Mouse (Mus musculus) kidney, embryonic 16.5 days (tissue): ENCODE measurements around the gene Ipmk. TPM values are rescaled to one million over a fixed set of nuclear protein-coding genes. Genes with fewer than 3 reads are reported as not detected.

ENCODE experiments used
- ATAC-seq: fragments of 200-750 bp; cut with Nextera tagmentation; 2 replicates; pipeline ENCODE4 v1.8.0; 2017; ENCODE audit warnings: moderate TSS enrichment; ENCODE audit not compliant: low FRiP score, low TSS enrichment
- H3K27ac ChIP-seq: fragments of 300-500 bp; sonication (generic); 2 replicates; pipeline ENCODE4 v1.5.1; 2014; ENCODE audit warnings: low read length
- H3K27me3 ChIP-seq: fragments of 300-500 bp; sonication (generic); 2 replicates; pipeline ENCODE4 v1.6.1; 2014; ENCODE audit warnings: low read length, control low read depth, mixed read lengths; ENCODE audit not compliant: insufficient read depth
- H3K36me3 ChIP-seq: fragments of 300-500 bp; sonication (generic); 2 replicates; pipeline ENCODE4 v1.6.1; 2014; ENCODE audit warnings: low read length, control low read depth, mixed read lengths; ENCODE audit not compliant: insufficient read depth
- H3K4me1 ChIP-seq: fragments of 300-500 bp; sonication (generic); 2 replicates; pipeline ENCODE4 v1.6.1; 2014; ENCODE audit warnings: low read length, control low read depth, mixed read lengths; ENCODE audit not compliant: insufficient read depth
- H3K4me2 ChIP-seq: fragments of 300-500 bp; sonication (generic); replicated peaks from 2 replicates; pipeline ENCODE4 v1.6.1; 2014; ENCODE audit warnings: low read depth, low read length
- H3K4me3 ChIP-seq: fragments of 300-500 bp; sonication (generic); 2 replicates; pipeline ENCODE4 v1.5.1; 2014; ENCODE audit warnings: mild to moderate bottlenecking, low read length
- H3K9ac ChIP-seq: fragments of 300-500 bp; sonication (generic); replicated peaks from 2 replicates; pipeline ENCODE4 v1.6.1; 2014; ENCODE audit warnings: low read length
- H3K9me3 ChIP-seq: fragments of 300-500 bp; sonication (generic); 2 replicates; pipeline ENCODE4 v1.6.1; 2016; ENCODE audit warnings: low read length, control low read depth
- WGBS: fragments of 180-500 bp; shearing (Covaris S2); extraction: QIAGEN DNeasy Blood & Tissue Kit; methylation state at CpG from one replicate; pipeline ENCODE4 v1.1.7; 2014; 5-methylcytosine and 5-hydroxymethylcytosine counted together
- polyA plus RNA-seq: library from polyadenylated mRNA; unstranded; fragments of >200 nt; fragmentation: Nextera tagmentation; extraction: Ambion mirVana; gene quantifications from 2 replicates; pipeline ENCODE4 v1.2.1, GENCODE M21; 2015

The Ipmk gene
- polyA plus RNA-seq, 1 experiment from 2014 or later = 15.6 TPM

DNA sequence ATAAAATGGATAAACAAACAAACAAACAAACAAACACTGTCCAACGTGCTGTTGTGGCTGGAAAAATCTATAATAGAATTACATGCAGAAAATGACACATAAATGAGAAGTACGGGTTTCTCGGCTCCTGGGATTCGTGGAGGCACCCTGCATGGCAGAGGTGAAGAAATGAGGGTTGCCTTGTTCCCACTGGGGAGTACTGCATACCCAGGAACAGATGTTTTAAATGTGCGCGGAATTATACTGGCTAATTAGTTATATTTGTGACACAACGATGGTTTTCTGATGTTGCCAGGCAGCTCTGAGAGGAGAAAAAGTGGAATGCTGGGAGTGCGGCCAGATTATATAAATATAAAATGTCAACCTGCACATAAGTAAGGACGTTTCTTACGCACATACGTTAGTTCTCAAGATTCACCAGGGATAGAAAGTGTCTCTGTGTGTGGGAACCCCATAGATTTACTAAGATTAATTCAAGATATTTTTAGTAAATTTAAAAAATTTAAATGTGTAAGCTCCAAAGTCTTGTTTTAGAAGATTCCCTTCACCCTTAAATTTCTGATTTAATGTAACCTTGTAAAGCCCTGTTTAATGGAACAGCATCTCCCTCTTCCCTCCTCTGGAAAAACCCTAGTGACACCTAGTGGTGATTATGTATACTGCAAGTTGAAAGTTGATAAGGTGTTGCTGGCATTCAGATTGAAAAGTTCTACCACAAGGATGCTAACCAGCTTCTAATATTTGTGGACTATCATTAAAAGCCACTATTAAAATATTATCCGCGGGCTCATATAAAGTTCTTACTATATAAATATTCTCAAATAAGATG, 53.5 kb downstream of the Ipmk start:
- Histone ChIP-seq H3K9ac (no peak overlapping the region), H3K36me3 (no peaks in the 10 kb centered on the region), H3K4me1 (no peaks in the 10 kb centered on the region), H3K27me3 (no peaks in the 10 kb centered on the region), H3K4me3 (no peak overlapping the region), H3K27ac (no peak overlapping the region), H3K9me3 (no peaks in the 10 kb centered on the region), H3K4me2 (no peak overlapping the region)
- ATAC-seq = no peak
- WGBS = 60% methylated on average over 13 of the region's 13 CpGs

DNA sequence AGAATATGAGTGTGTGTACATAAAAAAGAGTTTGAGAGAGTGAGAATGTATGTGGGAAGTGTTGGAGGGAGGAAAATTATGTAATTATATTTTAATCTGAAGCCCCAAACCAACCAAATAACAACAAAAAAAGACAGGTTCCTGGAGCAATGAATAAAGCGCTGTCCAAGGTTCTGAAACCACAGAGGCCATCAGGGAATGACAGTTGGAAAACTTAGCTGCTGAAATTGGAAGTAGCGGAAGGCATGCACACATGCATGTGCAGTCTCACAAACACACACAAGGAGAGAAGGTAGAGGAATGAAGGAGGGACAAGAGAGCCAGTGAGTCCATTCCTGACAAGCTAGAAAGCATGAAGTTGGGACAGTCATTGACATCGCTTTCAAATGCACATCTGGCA, 56.1 kb downstream of the Ipmk start:
- Histone ChIP-seq H3K4me3 (no peak overlapping the region), H3K9ac (no peak overlapping the region), H3K36me3 (no peaks in the 10 kb centered on the region), H3K4me2 (no peak overlapping the region), H3K9me3 (no peaks in the 10 kb centered on the region), H3K27me3 (no peaks in the 10 kb centered on the region), H3K4me1 (no peaks in the 10 kb centered on the region), H3K27ac (no peak overlapping the region)
- 65% methylated on average over 3 of the region's 3 CpGs for WGBS
- ATAC-seq = no peak

DNA sequence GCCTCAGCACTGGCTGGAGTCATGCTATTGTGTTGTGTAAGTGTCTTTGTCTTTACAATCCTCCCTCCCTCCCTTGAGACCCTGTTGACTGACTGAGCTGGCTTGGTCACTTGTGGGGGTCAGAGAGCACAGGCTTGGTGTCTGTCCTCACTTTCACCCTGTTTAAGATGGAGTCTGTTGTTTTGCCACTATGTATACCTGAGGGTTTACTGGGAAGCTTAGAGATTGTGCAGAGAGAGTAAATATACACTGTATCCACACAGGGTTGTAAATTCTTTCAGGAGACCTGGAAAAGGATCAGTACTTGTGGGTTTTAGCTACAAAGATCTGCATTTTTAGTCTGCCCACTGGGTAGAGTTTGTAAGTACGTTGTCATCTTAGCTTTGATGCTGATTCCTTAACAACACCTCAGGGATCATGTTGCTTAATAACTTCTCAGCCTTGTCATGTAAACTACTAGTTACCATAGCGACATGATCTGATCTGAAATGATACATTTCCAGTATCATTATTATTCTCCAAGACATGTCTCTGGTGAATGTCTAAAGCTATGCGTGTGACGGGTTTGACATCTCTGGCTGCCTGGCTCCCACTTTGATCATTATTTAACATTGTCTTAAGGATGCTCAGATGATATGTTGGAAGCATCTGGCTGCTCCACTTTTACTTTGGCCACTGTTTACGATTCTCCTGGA, 58.1 kb downstream of the Ipmk start:
- Histone ChIP-seq H3K9ac (no peak overlapping the region), H3K4me3 (no peak overlapping the region), H3K4me1 (no peaks in the 10 kb centered on the region), H3K27ac (no peak overlapping the region), H3K36me3 (no peaks in the 10 kb centered on the region), H3K27me3 (no peaks in the 10 kb centered on the region), H3K9me3 (no peaks in the 10 kb centered on the region), H3K4me2 (no peak overlapping the region)
- no peak for ATAC-seq
- 85% methylated on average over 5 of the region's 5 CpGs for WGBS

DNA sequence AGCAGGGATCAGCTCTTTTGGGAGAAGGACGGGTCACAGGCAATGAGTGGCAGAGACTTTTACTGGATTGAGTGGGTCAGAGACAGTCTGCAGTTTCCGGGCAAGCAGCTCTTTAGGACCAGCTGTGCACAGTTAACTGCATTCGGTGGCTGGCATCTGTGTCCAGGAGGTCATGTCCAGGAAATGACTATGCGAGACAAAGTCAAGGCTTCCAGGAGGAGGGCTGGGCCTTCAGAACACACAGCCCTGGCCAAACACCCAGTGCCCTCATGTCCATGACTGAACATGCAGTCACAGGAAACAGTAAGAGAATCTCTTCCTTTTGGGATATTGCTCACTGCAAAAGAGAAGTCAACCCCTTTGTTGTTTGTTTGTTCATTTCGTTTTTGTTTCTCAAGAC, 62.4 kb downstream of the Ipmk start:
- no peak overlapping the region for H3K27ac ChIP-seq
- ATAC-seq = no peak
- no peak overlapping the region for H3K4me3 ChIP-seq
- H3K4me2 ChIP-seq = no peak overlapping the region
- no peaks in the 10 kb centered on the region for H3K36me3 ChIP-seq
- H3K27me3 ChIP-seq = no peaks in the 10 kb centered on the region
- H3K9me3 ChIP-seq = no peaks in the 10 kb centered on the region
- no peaks in the 10 kb centered on the region for H3K4me1 ChIP-seq
- 68% methylated on average over 5 of the region's 5 CpGs for WGBS
- H3K9ac ChIP-seq = no peak overlapping the region

DNA sequence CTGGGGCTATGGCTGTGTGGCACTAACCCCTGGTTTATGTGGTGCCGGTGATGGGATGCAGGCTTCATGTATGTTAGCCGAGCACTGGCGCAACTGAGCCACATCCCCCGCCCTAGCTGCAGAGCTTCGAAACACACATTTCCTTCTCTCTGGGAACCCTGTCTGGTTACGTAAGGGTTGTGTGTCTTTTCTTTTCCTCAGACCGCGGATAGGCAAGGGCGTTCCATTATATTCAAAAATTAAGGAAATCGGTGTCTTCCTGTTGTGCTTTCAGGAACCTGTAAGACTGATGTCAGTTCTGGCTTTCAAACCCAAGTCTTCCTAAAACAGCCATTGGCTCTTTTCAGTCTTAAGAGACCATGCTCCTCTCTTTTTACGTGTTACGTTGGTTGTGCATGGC, 65.8 kb downstream of the Ipmk start:
- H3K27ac ChIP-seq = no peak overlapping the region
- H3K9ac ChIP-seq = no peak overlapping the region
- no peak for ATAC-seq
- no peaks in the 10 kb centered on the region for H3K9me3 ChIP-seq
- no peaks in the 10 kb centered on the region for H3K4me1 ChIP-seq
- 82% methylated on average over 12 of the region's 12 CpGs for WGBS
- H3K4me2 ChIP-seq = no peak overlapping the region
- H3K36me3 ChIP-seq = no peaks in the 10 kb centered on the region
- H3K4me3 ChIP-seq = no peak overlapping the region
- H3K27me3 ChIP-seq = no peaks in the 10 kb centered on the region

DNA sequence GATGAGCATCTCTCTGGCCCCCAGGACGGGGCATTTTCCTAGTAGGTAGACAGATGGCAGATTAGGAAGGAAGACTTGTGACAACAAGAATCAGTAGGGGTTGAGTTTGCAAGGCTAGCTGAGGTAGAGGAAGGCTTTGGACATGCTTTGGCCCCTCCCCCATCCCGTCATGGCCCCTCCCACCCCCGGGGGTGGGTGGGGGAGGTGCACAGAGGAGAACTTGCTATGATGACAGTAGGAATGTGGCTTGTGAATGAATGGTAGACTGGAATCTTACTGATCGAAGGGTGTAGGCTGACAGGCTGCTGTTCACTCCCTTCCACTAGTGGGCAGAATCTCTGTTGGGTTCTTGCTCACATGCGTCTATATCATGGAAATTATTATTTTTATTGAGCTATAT, 74.0 kb downstream of the Ipmk start:
- Histone ChIP-seq H3K9me3 (no peaks in the 10 kb centered on the region), H3K36me3 (no peaks in the 10 kb centered on the region), H3K9ac (no peak overlapping the region), H3K27ac (no peak overlapping the region), H3K4me3 (no peak overlapping the region), H3K27me3 (no peaks in the 10 kb centered on the region), H3K4me1 (no peaks in the 10 kb centered on the region), H3K4me2 (no peak overlapping the region)
- ATAC-seq = no peak
- WGBS = 66% methylated on average over 5 of the region's 5 CpGs

DNA sequence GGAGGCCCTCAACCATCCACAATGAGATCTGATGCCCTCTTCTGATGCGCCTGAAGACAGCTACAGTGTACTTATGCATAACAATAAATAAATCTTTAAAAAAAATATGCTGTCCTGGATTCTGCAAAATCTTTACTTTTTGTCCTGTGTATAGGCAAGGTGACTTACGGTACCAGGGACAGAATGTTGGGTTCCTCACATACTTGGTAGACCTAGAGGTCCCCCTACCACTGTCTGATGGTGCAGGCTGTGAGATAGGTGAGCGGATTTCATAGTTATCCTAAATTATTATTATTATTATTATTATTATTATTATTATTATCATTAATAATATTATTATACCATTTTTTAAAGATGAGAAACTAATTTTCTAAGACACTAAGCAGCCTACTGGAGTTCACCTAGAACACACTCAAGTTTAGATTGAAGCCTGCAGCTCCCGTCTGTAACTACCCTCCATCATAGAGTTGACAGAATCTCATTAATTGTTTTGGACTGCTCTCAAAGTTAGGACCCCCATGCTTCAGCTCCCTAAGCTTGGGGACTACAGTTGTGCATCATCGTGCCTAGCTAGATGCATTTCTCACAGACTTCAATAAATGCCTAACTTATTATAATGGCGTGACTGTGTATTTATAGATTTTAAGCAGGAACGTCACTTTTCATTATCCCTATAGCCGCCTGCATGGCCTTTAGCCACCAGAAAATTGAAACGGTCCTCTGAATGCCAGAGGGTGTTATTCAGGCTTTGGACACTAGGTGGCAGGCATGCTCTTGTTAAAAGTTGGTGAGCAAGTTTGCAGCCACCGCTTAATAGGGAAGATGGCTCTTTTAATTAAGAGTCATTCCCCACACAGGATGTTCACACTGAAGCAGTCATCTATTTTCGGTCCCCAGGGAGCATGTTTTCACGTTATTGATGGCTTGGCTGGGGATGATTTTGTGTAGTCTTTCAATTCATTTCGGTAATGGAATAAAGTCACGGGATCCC, 74.8 kb downstream of the Ipmk start:
- Histone ChIP-seq H3K27ac (no peak overlapping the region), H3K9me3 (no peaks in the 10 kb centered on the region), H3K4me1 (no peaks in the 10 kb centered on the region), H3K27me3 (no peaks in the 10 kb centered on the region), H3K9ac (no peak overlapping the region), H3K4me2 (no peak overlapping the region), H3K36me3 (no peaks in the 10 kb centered on the region), H3K4me3 (no peak overlapping the region)
- ATAC-seq = peak; percentile 12; the same call in 1 of the 2 replicates
- 45% methylated on average over 14 of the region's 14 CpGs for WGBS

DNA sequence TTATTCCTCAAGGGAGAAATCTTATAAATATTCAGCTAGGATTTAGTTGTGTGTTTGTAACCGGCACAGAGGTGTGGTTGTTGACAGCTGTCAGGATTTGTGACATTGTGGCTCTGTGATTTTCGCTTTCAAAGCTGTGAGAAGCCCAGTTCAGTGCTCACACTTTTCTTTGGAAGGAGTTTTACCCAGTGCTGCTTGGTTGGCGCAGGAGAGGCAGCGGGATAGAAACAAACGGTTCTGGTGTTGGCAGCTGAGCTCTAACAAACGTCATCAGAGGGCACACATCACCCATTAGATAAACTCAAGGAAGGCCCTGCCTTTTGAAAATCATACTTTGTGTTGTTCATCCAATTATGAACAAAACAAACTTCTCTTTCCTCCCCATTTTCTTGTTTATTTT, 79.2 kb downstream of the Ipmk start:
- Histone ChIP-seq H3K36me3 (no peaks in the 10 kb centered on the region), H3K9me3 (no peaks in the 10 kb centered on the region), H3K9ac (no peak overlapping the region), H3K4me3 (no peak overlapping the region), H3K27ac (no peak overlapping the region), H3K4me2 (no peak overlapping the region), H3K27me3 (no peaks in the 10 kb centered on the region), H3K4me1 (no peaks in the 10 kb centered on the region)
- 70% methylated on average over 6 of the region's 6 CpGs for WGBS
- ATAC-seq = no peak

DNA sequence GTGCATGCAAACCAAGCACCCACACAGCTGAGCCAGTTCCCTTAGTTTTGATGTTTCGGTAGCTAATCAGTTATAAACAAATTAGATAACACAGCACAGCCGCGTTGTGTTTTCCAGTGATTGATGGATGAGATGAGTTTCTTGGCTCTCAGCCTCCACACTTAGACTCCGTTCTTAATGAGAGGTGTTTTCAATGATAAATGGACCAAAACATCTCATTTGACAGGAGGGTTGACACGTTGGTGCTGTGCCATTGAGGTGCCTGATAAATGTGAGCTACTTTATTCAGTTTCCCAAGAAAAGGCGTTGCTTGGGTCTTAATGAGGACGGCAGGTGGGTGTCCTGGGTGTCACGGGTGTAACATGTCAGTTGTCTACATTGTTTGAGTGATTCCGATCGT, 79.8 kb downstream of the Ipmk start:
- no peak overlapping the region for H3K27ac ChIP-seq
- no peaks in the 10 kb centered on the region for H3K27me3 ChIP-seq
- no peaks in the 10 kb centered on the region for H3K9me3 ChIP-seq
- no peak overlapping the region for H3K4me3 ChIP-seq
- H3K9ac ChIP-seq = no peak overlapping the region
- no peak overlapping the region for H3K4me2 ChIP-seq
- no peak for ATAC-seq
- H3K4me1 ChIP-seq = no peaks in the 10 kb centered on the region
- no peaks in the 10 kb centered on the region for H3K36me3 ChIP-seq
- 38% methylated on average over 10 of the region's 10 CpGs for WGBS
